Mouse (Mus musculus): ENCODE results near the gene Pilrb1. TPM values are rescaled to one million over a fixed set of nuclear protein-coding genes. Genes with fewer than 3 reads are reported as not detected.

The Pilrb1 gene
- polyA plus RNA-seq, 1 experiment from 2014 or later: not detected

DNA sequence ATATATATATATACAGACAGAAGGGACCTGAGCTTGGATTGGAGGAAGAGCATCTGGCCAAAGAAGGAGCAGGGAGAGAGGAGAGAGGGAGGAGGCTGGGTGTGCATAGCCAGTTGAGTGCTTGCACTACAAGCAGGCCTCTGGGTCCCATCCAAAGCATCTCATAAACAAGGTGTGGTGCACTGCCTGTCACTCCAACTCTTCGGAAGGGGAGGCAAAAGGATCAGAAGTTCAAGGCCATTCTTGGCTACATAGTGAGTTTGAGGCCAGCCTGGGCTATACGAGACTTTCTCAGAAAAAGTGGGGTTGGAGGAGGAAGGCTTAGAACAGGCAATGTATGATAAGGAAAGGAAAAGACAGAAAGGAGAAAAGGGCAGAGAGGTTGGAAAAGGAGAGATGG is 31.9 kb downstream of the Pilrb1 start:
- 91% methylated on average over 2 of the region's 2 CpGs for WGBS
- no peak overlapping the region for H3K9ac ChIP-seq
- no peak overlapping the region for H3K4me3 ChIP-seq
- no peaks in the 10 kb centered on the region for H3K27me3 ChIP-seq
- no peaks in the 10 kb centered on the region for H3K9me3 ChIP-seq
- no peak for ATAC-seq (ENCODE audit: insufficient number of reproducible peaks, insufficient read depth, low FRiP score, low TSS enrichment, low read depth)
- H3K4me1 ChIP-seq: no peaks in the 10 kb centered on the region
- H3K27ac ChIP-seq: no peak overlapping the region
- no peaks in the 10 kb centered on the region for H3K36me3 ChIP-seq
- H3K4me2 ChIP-seq: no peak overlapping the region

DNA sequence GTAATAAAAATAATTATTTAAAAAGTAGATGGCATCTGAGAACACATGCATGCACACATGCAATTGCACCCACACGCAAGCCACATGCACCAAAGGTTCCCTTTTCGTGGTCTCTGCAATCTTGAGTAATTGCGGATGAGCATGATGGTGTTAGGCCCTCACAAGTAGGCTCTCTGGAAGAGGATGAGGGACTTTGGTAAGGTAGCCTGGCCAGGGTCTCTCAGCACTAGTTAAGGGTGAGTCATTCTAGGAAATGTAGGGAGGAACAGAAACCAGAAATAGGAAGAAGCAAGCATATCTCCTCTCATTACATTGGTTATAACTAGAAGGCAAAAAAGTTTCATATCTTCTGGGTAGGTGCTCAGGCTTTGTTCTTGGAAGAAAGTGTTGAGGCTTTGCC is 32.9 kb downstream of the Pilrb1 start:
- no peak for ATAC-seq (ENCODE audit: insufficient number of reproducible peaks, insufficient read depth, low FRiP score, low TSS enrichment, low read depth)
- WGBS: 88% methylated on average over 3 of the region's 3 CpGs
- Histone ChIP-seq H3K27me3 (no peaks in the 10 kb centered on the region), H3K9me3 (no peaks in the 10 kb centered on the region), H3K4me1 (no peaks in the 10 kb centered on the region), H3K9ac (no peak overlapping the region), H3K36me3 (no peaks in the 10 kb centered on the region), H3K4me3 (no peak overlapping the region), H3K27ac (no peak overlapping the region), H3K4me2 (no peak overlapping the region)

DNA sequence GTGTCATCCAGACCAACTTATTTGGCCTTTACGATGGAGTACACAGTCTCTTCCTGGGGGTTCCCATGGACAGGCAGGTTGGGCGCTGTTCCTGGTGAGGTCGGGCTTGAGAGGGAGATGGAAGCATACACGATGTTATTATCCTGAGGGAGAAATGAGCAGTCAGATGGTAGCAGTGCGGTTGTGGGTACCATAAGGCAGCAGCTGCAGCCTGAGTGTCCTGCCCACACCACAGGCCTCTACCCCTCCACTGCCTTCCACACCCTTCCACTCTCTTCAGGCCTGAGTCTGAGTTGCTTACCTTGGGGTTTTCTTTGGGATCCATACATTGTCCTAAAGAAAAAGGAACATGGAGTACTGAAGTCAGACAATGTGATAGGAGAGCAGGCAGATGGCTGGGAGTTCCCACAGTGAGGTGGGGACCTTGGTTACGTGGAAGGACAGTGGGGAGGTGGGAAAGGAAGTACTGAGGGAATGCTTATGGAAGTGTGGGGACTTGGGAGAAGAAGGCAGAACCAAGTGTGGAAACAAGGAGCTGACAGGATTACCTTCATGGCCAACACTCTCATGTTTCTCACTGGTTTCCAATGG is 34.4 kb downstream of the Pilrb1 start:
- Histone ChIP-seq H3K4me2 (no peak overlapping the region), H3K27me3 (no peaks in the 10 kb centered on the region), H3K36me3 (no peaks in the 10 kb centered on the region), H3K4me1 (no peaks in the 10 kb centered on the region), H3K4me3 (no peak overlapping the region), H3K27ac (no peak overlapping the region), H3K9ac (no peak overlapping the region), H3K9me3 (no peaks in the 10 kb centered on the region)
- no peak for ATAC-seq (ENCODE audit: insufficient number of reproducible peaks, insufficient read depth, low FRiP score, low TSS enrichment, low read depth)
- WGBS: 90% methylated on average over 6 of the region's 6 CpGs

GRCm38 (mm10) chr5:137822602-137823001 is 35.3 kb downstream of the Pilrb1 start:
- H3K36me3 ChIP-seq: no peaks in the 10 kb centered on the region
- H3K4me1 ChIP-seq: no peaks in the 10 kb centered on the region
- no peaks in the 10 kb centered on the region for H3K9me3 ChIP-seq
- no peak overlapping the region for H3K27ac ChIP-seq
- 78% methylated on average over 1 of the region's 1 CpGs for WGBS
- ATAC-seq (ENCODE audit: insufficient number of reproducible peaks, insufficient read depth, low FRiP score, low TSS enrichment, low read depth): no peak
- no peak overlapping the region for H3K9ac ChIP-seq
- no peak overlapping the region for H3K4me2 ChIP-seq
- no peaks in the 10 kb centered on the region for H3K27me3 ChIP-seq
- no peak overlapping the region for H3K4me3 ChIP-seq

GRCm38 (mm10) chr5:137822126-137822525 is 35.8 kb downstream of the Pilrb1 start:
- H3K27ac ChIP-seq: no peak overlapping the region
- H3K27me3 ChIP-seq: no peaks in the 10 kb centered on the region
- ATAC-seq (ENCODE audit: insufficient number of reproducible peaks, insufficient read depth, low FRiP score, low TSS enrichment, low read depth): no peak
- no peaks in the 10 kb centered on the region for H3K9me3 ChIP-seq
- H3K4me1 ChIP-seq: no peaks in the 10 kb centered on the region
- WGBS: 62% methylated on average over 4 of the region's 4 CpGs
- no peak overlapping the region for H3K9ac ChIP-seq
- no peaks in the 10 kb centered on the region for H3K36me3 ChIP-seq
- H3K4me3 ChIP-seq: no peak overlapping the region
- no peak overlapping the region for H3K4me2 ChIP-seq

- no peak for ATAC-seq (ENCODE audit: insufficient number of reproducible peaks, insufficient read depth, low FRiP score, low TSS enrichment, low read depth)
- no peaks in the 10 kb centered on the region for H3K9me3 ChIP-seq
- H3K4me2 ChIP-seq: no peak overlapping the region
- no peaks in the 10 kb centered on the region for H3K36me3 ChIP-seq
- no peak overlapping the region for H3K27ac ChIP-seq
- H3K9ac ChIP-seq: no peak overlapping the region
- H3K4me1 ChIP-seq: no peaks in the 10 kb centered on the region
- WGBS: 67% methylated on average over 4 of the region's 4 CpGs
- no peaks in the 10 kb centered on the region for H3K27me3 ChIP-seq
- no peak overlapping the region for H3K4me3 ChIP-seq
Observed at GRCm38 (mm10) chr5:137817466-137818222, 40.3 kb downstream of the Pilrb1 start.

- no peaks in the 10 kb centered on the region for H3K4me1 ChIP-seq
- 85% methylated on average over 5 of the region's 5 CpGs for WGBS
Observed at GRCm38 (mm10) chr5:137808316-137808715, 49.6 kb downstream of the Pilrb1 start.

DNA sequence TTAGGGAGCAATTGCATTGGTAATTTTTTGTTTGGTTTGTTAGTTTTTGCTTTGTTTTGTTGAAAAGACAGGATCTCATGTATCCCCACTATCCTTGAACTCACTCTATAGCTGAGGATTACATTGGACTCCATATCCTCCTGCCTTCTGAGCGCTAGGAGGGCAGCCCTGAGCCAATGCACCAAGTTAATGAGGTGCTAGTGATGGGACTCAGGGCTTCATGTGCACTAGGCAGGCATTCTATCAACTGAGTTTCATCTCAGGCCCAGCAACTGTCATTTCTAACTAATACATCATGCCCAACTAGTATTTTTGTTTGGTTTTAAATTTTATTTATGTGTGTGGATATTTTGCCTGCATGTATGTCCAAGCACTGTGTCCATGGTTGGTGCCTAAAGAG is 51.7 kb downstream of the Pilrb1 start:
- Histone ChIP-seq H3K9ac (no peak overlapping the region), H3K27ac (no peak overlapping the region), H3K27me3 (no peaks in the 10 kb centered on the region), H3K4me2 (no peak overlapping the region), H3K9me3 (no peaks in the 10 kb centered on the region), H3K36me3 (no peaks in the 10 kb centered on the region), H3K4me1 (no peaks in the 10 kb centered on the region), H3K4me3 (no peak overlapping the region)
- WGBS: 90% methylated on average over 1 of the region's 1 CpGs
- no peak for ATAC-seq (ENCODE audit: insufficient number of reproducible peaks, insufficient read depth, low FRiP score, low TSS enrichment, low read depth)

More at GRCm38 (mm10) chr5:137808316-137808715, 49.6 kb downstream of the Pilrb1 start:
- Histone ChIP-seq H3K27me3 (no peaks in the 10 kb centered on the region), H3K9me3 (no peaks in the 10 kb centered on the region), H3K4me2 (no peak overlapping the region), H3K4me3 (no peak overlapping the region), H3K36me3 (no peaks in the 10 kb centered on the region), H3K27ac (no peak overlapping the region), H3K9ac (no peak overlapping the region)
- no peak for ATAC-seq (ENCODE audit: insufficient number of reproducible peaks, insufficient read depth, low FRiP score, low TSS enrichment, low read depth)

Other genes with a start within 250 kb of the Pilrb1 start
- gene Pcolce, start 244.3 kb downstream of the Pilrb1 start, polyA plus RNA-seq (2015; fragmentation: Nextera tagmentation; extraction: Ambion mirVana): 122 and 135 TPM in 2 replicates
- 0.13 TPM in 1 of 2 replicates, not detected in the other for gene Fbxo24, start 229.1 kb downstream of the Pilrb1 start, polyA plus RNA-seq (2015; fragmentation: Nextera tagmentation; extraction: Ambion mirVana)
- 31.5 and 33.9 TPM in 2 replicates for gene Lrch4, start 229.0 kb downstream of the Pilrb1 start, polyA plus RNA-seq (2015; fragmentation: Nextera tagmentation; extraction: Ambion mirVana)
- gene Gm20605, start 228.9 kb downstream of the Pilrb1 start, polyA plus RNA-seq (2015; fragmentation: Nextera tagmentation; extraction: Ambion mirVana): 7.9 and 8.2 TPM in 2 replicates
- 7.0 and 8.6 TPM in 2 replicates for gene Sap25, start 216.8 kb downstream of the Pilrb1 start, polyA plus RNA-seq (2015; fragmentation: Nextera tagmentation; extraction: Ambion mirVana)
- 0.26 and 0.32 TPM in 2 replicates for gene Irs3, start 212.4 kb downstream of the Pilrb1 start, polyA plus RNA-seq (2015; fragmentation: Nextera tagmentation; extraction: Ambion mirVana)
- gene Agfg2, start 173.4 kb downstream of the Pilrb1 start, polyA plus RNA-seq (2015; fragmentation: Nextera tagmentation; extraction: Ambion mirVana): 15.8 and 19.2 TPM in 2 replicates
- gene Nyap1, start 116.5 kb downstream of the Pilrb1 start, polyA plus RNA-seq (2015; fragmentation: Nextera tagmentation; extraction: Ambion mirVana): 3.5 and 4.4 TPM in 2 replicates
- gene Tsc22d4, start 112.4 kb downstream of the Pilrb1 start, polyA plus RNA-seq (2015; fragmentation: Nextera tagmentation; extraction: Ambion mirVana): 129 and 134 TPM in 2 replicates
- 28.4 and 30.6 TPM in 2 replicates for gene Ppp1r35, start 79.3 kb downstream of the Pilrb1 start, polyA plus RNA-seq (2015; fragmentation: Nextera tagmentation; extraction: Ambion mirVana)
- gene Mepce, start 70.5 kb downstream of the Pilrb1 start, polyA plus RNA-seq (2015; fragmentation: Nextera tagmentation; extraction: Ambion mirVana): 14.2 and 14.7 TPM in 2 replicates
- 36.1 and 39.7 TPM in 2 replicates for gene Zcwpw1, start 70.3 kb downstream of the Pilrb1 start, polyA plus RNA-seq (2015; fragmentation: Nextera tagmentation; extraction: Ambion mirVana)
- gene Pilra, start 21.8 kb downstream of the Pilrb1 start, polyA plus RNA-seq (2015; fragmentation: Nextera tagmentation; extraction: Ambion mirVana): 0.31 and 0.70 TPM in 2 replicates
- not detected in 2 replicates for gene Pilrb2, start 13.7 kb upstream of the Pilrb1 start, polyA plus RNA-seq (2015; fragmentation: Nextera tagmentation; extraction: Ambion mirVana)
- 0.34 TPM in 1 of 2 replicates, not detected in the other for gene Cyp3a13, start 63.5 kb upstream of the Pilrb1 start, polyA plus RNA-seq (2015; fragmentation: Nextera tagmentation; extraction: Ambion mirVana)
- gene Gjc3, start 105.0 kb upstream of the Pilrb1 start, polyA plus RNA-seq (2015; fragmentation: Nextera tagmentation; extraction: Ambion mirVana): 0.46 and 0.52 TPM in 2 replicates
- gene Azgp1, start 123.4 kb upstream of the Pilrb1 start, polyA plus RNA-seq (2015; fragmentation: Nextera tagmentation; extraction: Ambion mirVana): 0.17 and 0.40 TPM in 2 replicates
- gene Smok3a, start 163.2 kb upstream of the Pilrb1 start, polyA plus RNA-seq (2015; fragmentation: Nextera tagmentation; extraction: Ambion mirVana): not detected in 2 replicates
- not detected in 2 replicates for gene Smok3b, start 163.3 kb upstream of the Pilrb1 start, polyA plus RNA-seq (2015; fragmentation: Nextera tagmentation; extraction: Ambion mirVana)
- not detected in 2 replicates for gene Smok3c, start 195.1 kb upstream of the Pilrb1 start, polyA plus RNA-seq (2015; fragmentation: Nextera tagmentation; extraction: Ambion mirVana)
- gene Zkscan1, start 227.0 kb upstream of the Pilrb1 start, polyA plus RNA-seq (2015; fragmentation: Nextera tagmentation; extraction: Ambion mirVana): 21.6 and 23.3 TPM in 2 replicates